Mouse (Mus musculus): ENCODE data around the gene Sema4b. TPM values are rescaled to one million over a fixed set of nuclear protein-coding genes. Genes with fewer than 3 reads are reported as not detected.

Sema4b gene
- polyA plus RNA-seq, 3 experiments from 2014 or later = 17.4 to 22.3 (median 18.0) TPM

GRCm38 (mm10) chr7:80273456-80273855 is 86.8 kb downstream of the Sema4b start:
- ATAC-seq = no peak

Other genes with a start within 250 kb of the Sema4b start
- 1 to 10 TPM; 1.8 to 5.1 (median 4.4) TPM for gene Zfp710, start 162.0 kb upstream of the Sema4b start, polyA plus RNA-seq (2017; shearing (Covaris generic))
- gene Idh2, start 71.4 kb upstream of the Sema4b start, polyA plus RNA-seq (2017; shearing (Covaris generic)) = 10 to 100 TPM; 13.5 to 28.7 (median 20.3) TPM
- gene Cib1, start 46.0 kb downstream of the Sema4b start, polyA plus RNA-seq (2017; shearing (Covaris generic)) = 100 to 1,000 TPM in 1 of 3 experiments, 10 to 100 TPM in 2; 97.8 to 140 (median 99.4) TPM
- gene Gdpgp1, start 46.0 kb downstream of the Sema4b start, polyA plus RNA-seq (2017; shearing (Covaris generic)) = 10 to 100 TPM in 1 of 3 experiments, 1 to 10 TPM in 2; 5.7 to 10.3 (median 6.7) TPM
- not detected for gene Ttll13, start 59.5 kb downstream of the Sema4b start, polyA plus RNA-seq (2017; shearing (Covaris generic))
- gene Ngrn, start 74.4 kb downstream of the Sema4b start, polyA plus RNA-seq (2017; shearing (Covaris generic)) = 10 to 100 TPM; 25.0 to 31.5 (median 26.9) TPM
- gene Vps33b, start 82.8 kb downstream of the Sema4b start, polyA plus RNA-seq (2017; shearing (Covaris generic)) = 10 to 100 TPM; 22.7 to 35.2 (median 25.1) TPM
- gene Prc1, start 107.6 kb downstream of the Sema4b start, polyA plus RNA-seq (2017; shearing (Covaris generic)) = 100 to 1,000 TPM in 1 of 3 experiments, 10 to 100 TPM in 2; 11.6 to 139 (median 16.8) TPM
- 10 to 100 TPM in 1 of 3 experiments, 1 to 10 TPM in 2; 3.4 to 10.0 (median 6.5) TPM for gene Rccd1, start 137.6 kb downstream of the Sema4b start, polyA plus RNA-seq (2017; shearing (Covaris generic))
- 10 to 100 TPM; 39.3 to 51.1 (median 40.1) TPM for gene Unc45a, start 154.2 kb downstream of the Sema4b start, polyA plus RNA-seq (2017; shearing (Covaris generic))
- 10 to 100 TPM in 1 of 3 experiments, 1 to 10 TPM in 2; 1.8 to 12.2 (median 8.2) TPM for gene Hddc3, start 156.3 kb downstream of the Sema4b start, polyA plus RNA-seq (2017; shearing (Covaris generic))
- 10 to 100 TPM; 11.1 to 30.9 (median 16.4) TPM for gene Man2a2, start 184.5 kb downstream of the Sema4b start, polyA plus RNA-seq (2017; shearing (Covaris generic))
- 1 to 10 TPM in 2 of 3 experiments, under 1 TPM in 1; 0.54 to 5.8 (median 2.4) TPM for gene Fes, start 201.1 kb downstream of the Sema4b start, polyA plus RNA-seq (2017; shearing (Covaris generic))
- gene Furin, start 218.6 kb downstream of the Sema4b start, polyA plus RNA-seq (2017; shearing (Covaris generic)) = 10 to 100 TPM in 1 of 3 experiments, 1 to 10 TPM in 2; 8.4 to 19.1 (median 8.6) TPM

Data from inflammation-experienced regulatory T-cells, adult 6 months (primary cell).